Mouse (Mus musculus) c-Kit-positive CD71-positive TER-119-negative erythroid progenitor cells, embryonic 14.5 days (primary cell): ENCODE data around the gene Ankrd63.

Experiments used
- DNase-seq: peaks from one replicate; pipeline ENCODE4 v3.0.0-alpha.2; 2013; ENCODE audit warnings: low read depth

Gene Ankrd63

DNA sequence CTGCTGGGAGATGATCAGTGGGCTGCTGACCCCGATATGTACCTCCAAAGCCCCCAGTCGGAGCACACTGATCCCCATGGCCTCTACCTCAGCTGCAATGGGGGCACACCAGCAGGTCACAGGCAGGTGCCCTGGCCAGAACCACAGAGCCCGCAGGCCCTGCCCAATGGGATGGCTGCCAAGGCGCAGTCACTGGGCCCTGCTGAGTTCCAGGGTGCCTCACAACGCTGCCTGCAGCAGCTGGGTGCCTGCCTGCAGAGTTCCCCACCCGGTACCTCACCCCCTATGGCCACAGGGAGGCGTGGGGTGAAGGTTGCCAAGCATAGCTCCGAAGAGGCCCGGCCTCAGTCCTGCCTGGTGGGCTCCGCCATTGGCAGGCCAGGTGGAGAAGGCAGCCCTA is 13.9 kb downstream of the Ankrd63 start:
- DNase-seq = no peak

DNA sequence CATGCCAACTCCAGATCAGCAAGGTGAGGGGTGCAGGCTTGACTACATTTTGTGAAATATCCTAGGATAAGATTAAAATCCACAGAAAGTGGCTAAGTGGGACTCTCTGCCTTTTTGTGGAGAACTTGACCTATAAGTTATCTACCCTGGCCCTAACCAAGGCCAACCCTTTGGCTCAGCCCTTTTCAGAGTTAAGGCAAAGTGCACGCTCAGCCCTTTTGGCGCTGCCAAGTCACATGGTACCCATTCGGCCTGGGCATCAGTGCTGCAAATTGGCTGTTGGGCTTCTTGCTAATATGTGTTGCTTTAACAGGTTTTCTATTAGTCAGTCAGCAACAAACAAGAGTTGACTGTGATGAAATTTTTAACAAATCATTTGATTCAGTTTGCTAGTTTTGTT is 16.0 kb downstream of the Ankrd63 start:
- DNase-seq = no peak

DNA sequence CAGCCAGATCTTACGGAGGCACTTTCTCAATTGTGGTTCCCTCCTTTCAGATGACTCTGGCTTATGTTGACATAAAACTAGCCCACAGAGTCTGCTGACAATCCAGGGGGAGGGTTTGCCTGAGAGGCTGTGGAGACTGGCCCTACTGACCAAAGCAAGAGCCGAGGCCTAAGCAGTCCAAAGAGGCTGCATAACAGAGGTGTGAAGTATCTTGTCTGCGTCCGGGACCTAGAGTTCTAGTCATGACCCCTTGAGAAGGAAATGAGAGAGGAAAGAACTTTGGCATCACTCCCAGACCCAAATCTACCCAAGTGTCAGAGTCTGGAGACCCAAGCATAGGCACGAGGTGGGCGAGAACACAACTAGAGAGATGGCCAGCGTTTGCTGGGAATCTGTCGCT is 17.1 kb downstream of the Ankrd63 start:
- no peak for DNase-seq

DNA sequence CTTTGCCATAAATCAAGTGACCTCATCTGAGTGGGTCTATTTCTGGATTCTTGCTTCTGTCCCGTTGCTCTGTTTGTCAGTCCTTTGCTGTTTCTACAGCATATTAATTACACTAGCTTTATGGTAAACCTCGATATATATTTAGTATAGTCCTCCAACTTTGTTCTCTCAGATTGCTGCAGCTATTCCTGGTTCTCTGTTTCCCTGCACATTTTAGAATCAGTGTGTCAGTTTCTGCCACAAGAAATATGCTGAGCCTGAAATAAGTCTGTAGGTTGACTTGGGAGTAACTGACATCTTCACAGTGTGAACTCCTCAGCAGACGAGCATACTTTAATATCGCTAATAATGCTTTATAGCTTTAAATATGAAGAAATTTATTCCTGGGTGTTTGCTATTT is 18.7 kb downstream of the Ankrd63 start:
- DNase-seq = no peak

DNA sequence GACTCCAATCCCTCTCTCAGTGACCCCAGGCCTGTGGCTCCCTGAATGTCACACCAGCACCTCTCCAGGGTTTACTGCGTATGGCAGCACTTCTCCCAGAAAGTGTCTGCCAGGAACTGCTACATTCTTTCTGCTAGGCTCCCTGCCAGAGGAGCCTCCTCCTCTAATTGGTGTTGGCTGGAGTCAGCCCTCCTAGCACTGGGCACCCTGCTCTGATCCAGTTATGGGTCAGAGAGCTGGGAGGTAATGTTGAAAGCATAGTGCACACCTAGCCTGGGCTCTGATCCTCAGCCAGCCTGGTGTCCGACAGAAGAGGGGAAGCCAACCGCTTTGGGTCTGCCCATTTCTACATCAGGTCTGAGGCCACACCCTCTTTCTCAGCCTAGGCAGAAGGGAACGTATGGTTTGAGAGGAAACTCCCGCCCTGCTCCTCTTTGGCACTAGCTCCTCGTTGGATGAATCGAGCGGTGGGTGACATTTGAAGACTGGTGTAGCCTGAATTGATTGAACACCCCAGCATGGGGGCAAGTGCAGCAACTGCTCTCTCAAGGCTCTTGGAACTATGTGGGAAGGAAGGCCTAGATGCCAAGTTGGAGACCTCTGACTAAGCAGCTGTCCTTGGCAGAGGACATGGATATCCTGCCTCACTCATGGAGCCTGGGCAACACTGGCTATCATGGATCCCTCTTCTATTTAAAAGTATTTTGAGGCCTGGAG is 21.1 kb downstream of the Ankrd63 start:
- no peak for DNase-seq

DNA sequence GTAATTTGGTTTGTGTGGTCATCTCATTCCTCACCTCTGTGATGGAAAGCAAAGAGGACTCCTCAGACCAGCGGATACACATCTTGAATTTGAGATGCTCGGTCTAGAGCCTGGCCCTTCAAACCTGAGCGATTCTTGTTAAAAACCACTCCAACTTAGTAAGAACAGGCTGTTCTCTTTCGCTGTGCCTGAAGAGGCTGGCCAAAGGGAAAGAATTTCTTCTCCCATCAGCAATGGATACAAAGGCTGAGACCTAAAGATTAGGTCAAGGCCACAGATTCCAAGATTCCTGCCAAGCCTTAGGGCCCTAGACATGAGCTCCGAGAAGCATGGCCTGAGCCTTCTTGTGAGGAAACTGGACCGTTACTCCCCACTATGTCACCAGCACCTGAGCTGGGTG is 22.8 kb downstream of the Ankrd63 start:
- no peak for DNase-seq

DNA sequence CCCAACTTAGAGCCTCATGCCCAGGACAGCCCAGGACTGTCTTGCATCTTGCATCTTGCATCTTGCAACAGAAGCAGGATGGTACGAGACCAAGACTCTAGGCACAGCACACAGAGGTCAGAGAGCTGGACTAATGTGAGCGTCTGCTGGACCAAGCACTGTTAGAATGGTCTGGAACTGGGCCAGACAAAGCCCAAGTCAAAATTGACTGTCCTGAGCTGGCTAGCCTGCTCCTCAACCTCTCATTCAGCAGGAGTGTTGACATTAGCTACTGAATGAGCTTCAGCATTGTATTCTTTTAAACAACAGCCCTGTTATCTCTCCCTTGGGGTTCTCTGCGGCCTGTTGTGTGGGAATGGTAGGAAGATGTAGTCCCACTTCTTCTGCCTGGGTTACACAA is 24.2 kb downstream of the Ankrd63 start:
- no peak for DNase-seq

DNA sequence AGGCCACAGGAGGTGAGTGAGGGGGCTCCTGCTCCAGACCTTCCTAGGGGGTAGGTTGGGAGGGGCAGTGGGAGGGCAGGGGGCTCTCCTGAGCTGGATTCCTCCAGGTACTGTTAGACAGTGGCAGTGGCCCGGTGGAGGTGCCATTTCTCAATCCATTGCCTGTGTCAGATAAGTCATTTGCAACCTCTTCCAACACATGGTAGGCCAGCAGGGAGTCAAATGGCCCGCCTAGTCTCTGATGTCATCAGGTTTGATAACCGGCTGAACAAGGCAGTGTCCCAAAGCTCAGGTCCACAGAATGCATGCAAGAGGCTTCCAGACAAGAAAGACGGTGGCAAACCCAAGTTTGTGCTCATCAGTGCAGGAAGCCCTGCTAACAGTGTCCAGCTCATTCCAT is 25.9 kb downstream of the Ankrd63 start:
- peak; percentile 67 for DNase-seq

DNA sequence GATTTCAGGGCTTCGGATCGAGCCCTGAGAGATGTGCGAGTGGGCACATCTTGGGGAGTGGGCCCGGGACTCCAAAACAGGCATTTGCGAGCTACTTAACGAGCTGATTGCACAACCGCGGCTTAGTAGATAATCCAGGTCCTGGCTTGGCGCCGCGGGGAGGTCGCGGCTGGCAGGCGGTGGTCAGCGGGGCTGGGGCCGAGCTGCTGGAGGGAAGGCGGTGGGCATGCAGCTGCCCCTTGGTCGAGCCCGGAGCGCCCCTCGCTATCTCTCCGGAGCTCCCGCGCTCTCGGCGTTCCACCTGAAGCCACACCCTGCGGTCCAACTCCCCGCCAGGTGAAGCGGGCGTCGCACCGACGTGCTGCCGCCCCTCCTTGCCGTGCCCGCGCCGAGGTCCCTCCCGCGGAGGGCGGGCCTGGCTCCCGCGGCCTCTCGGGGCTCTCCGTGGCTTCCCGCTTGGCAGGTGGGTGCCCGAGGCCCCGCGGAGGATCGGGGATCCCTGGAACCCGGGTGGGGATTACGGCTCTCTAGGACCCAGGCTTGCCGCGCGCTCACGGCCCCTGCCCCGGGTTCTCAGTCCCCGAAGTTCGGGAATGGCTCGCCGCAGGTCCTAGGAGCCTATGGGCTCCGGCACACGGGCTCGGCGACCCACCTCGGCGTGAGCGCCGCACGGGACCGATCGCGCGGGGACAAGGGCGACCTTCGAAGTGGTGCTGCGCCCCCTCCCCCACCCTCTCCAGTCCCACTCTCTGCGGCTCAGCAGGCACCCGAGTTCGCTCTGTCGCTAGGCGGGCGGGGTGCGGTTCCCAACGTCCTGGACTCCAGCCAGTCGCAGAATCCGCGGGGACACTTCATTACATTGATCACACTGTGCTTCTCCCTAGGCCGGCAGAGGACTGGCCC is 26.7 kb downstream of the Ankrd63 start:
- no peak for DNase-seq

DNA sequence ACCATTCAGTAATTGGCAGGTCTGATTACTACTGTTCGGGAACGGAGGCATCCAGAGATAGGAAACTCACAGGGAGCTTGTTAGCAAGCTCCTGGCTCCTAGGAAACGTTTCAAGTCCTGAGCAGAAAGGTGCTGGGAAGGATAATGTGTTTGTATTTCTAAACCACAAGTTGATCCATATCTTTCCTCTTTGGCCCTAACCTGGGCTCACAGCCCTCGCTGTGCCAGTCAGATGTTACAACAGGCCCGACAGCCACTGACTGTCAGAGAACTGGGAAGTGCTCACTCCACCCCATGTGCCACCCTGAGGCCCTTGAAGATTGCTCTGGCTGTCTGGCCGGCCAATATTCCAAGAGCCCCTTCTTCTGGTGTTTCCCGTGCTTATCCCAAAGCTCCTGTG is 29.3 kb downstream of the Ankrd63 start:
- no peak for DNase-seq

DNA sequence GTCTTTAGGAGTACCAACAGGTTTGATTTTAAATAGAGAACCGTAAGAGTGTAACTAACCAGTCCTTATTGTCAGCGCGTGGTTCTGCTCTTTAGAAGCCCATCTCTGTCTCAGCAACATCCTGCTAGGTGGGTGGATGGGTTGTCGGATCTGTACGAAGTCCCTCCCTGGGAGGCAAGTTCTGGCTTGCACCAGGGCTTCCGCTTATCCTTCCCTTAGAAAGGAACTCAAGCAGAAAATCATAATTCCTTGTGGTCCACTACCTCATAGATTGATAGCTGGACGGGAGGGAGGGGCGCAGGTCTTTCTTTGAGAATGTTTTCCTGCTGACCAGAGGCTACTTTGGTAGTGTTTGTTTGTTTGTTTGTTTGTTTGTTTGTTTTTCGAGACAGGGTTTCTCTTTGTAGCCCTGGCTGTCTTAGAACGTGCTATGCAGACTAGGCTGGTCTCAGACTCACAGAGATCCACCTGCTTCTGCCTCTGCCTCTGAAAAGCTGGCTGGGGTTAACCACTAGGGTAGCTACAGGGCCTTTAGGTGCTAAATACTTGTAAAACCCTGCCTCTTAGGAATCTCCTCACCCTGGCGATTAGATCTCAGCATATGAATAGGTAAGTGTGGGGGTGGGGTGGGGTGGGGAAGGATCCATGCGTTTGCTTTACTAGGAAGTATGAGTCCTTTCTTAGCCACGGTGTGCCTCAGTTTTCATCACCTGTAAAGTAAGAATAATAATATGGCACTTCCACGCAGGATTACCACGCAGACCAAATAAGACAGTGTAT is 29.9 kb downstream of the Ankrd63 start:
- no peak for DNase-seq

DNA sequence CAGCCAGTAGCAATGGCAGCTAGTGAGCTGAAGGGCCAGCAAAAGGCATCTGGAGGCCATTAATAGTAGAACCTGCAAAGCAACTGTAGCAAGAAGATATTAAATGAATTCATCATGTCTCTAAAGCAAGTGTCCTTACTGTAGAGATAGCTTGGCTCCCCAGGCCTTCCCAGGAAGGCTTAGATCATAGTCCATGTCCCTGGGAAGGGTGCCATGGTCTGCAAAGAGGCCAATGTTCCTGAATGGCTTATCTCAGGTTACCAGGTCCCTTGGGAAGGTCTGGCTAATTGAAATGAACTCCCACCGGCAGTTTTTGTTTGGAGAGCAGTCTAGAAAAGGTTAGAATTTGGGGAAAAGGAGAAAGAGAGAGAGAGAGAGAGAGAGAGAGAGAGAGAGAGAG is 32.0 kb downstream of the Ankrd63 start:
- DNase-seq = no peak

DNA sequence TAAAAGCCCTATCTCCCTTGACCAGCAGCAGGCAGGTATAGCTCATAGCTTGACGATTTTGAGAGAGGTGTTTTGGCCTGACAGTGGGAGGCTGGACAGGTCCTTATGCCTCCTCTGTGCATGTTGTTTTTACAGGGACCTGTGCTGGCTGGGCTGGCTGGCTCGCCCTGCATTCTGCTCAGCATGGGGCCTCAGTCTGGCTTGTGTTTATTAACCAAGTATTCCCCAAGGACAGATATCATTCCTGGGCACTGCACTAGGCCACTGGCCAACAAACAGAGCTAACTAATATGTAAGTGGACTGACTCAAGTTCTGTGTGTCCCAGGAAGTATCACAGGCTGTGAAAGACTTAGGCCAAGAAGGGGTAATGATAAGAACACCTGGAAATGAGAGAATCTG is 34.0 kb downstream of the Ankrd63 start:
- DNase-seq = no peak

DNA sequence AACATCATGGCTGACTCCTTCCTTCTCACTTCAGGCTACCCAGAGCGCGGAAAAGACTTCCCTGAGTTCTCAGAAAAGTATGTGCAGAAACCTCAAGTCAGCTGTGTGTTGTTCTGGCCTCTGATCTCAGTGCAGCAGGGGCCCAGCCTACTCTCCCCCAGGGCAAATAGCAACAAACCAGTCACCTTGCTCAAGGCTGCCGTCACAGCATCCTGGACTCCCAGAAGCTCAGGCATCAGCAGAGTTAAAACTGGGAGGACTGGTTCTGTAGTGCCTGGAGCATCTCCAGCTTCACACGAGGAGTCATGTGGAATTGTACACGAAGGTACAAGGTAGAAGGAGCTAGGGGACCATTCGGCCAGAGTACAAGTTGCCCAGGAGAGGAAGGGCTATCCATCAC is 34.5 kb downstream of the Ankrd63 start:
- no peak for DNase-seq

DNA sequence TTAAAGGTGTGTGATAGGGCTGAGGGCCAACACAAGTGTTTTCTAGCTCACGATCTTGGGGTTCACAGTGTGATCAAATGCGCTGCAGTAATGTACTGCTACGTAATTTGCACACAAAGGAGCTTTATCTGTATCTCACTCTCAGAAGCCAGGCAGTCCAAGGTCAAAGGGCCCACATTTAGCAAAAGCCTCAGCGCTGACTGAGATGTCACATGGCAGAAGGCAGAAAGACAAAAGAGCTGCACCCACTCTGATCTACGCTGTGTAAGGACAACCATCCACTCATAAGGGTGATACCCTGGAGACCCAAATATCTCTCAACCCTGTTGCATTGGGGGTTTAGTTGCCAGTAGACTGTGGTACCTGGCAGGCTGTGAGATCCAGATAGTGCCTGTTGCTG is 36.6 kb downstream of the Ankrd63 start:
- DNase-seq = no peak

DNA sequence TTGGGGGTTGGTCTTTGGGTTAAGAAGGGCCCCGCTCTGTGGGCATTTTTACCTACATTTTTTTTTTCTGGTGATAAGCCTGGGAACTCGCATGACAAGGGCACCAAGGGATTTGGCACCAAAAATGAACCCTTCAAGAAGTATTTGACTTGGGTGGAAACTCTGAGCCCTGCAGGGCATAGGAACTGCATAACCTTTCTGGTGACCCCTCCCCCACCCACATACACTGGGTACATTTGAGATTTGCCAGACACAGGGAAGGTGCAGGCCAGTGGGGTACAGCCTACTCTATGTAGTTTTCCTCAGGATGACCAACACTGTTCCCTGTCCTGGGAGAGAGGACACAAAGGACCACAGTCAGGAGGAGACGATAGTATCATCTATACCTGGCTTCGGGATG is 38.1 kb downstream of the Ankrd63 start:
- DNase-seq = no peak

DNA sequence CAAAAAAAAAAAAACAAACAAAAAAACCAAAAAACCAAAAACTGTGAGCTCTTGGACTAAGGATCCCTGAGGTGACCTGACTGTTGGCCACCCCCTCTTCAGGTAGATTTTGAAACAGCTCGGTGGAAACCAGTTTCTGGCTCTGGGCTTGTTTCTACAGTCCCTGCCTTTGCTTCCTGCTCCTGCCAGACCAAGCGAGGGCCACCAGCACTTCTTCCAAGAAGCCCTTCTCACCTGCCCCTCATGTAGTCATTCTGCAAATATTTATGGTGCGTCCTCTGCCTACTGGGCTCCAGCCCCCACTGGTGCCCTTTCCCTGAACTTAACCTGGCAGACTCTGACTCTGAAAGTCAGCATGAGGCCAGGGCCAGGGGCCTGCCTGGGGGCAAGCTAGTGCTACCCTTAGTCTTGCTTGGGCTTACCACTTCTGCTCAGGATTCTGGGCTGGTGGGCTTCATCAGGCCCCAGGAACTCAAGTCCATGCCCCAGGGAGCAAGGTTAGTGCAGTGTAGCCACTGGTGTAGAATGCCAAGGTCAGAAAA is 38.7 kb downstream of the Ankrd63 start:
- DNase-seq = no peak

DNA sequence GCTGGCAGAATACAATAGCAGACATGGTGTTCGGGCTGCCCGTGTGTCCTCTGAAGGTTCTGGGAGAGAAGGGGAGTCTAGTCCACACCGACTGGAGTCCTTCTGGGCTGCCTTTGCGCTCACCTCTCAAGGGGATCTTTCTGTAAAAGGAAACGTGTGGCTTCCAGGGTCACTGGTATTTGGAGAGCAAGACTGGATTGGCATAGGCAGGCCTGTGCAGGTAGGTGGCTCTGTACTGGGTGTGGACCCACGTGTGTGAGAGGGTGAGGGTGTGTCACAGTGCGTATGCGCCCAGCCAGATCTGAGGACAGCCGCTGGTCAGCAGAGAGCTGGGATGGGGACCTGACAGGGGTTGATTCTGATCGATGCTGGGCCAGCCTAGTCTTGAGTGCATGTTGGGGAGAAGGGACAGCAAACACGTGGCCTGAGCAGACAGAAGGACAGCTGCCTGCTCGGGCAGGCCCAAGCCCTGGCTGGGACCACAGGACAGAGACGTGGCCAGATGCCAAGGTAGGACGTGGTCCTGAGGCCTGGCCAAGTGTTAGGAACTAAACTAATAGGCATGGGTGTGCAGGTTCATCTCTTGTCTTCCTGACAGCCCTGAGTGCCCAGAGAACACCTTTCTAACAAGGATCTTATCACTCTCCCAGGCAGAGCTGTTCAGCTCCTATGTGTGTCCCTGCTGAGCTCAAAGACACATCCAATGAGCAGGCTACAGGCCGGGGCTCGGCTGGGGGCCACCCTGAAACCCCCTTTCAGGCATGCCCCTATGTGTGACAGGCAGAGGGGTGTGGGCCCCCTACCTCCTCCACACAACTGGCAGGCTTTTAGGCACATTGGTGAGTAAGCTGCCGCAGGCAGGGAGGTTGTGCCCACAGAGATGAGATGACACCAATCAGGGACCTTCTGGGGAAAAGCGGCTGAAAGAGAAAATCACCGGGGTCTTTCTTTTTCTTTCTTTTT is 39.7 kb downstream of the Ankrd63 start:
- no peak for DNase-seq

DNA sequence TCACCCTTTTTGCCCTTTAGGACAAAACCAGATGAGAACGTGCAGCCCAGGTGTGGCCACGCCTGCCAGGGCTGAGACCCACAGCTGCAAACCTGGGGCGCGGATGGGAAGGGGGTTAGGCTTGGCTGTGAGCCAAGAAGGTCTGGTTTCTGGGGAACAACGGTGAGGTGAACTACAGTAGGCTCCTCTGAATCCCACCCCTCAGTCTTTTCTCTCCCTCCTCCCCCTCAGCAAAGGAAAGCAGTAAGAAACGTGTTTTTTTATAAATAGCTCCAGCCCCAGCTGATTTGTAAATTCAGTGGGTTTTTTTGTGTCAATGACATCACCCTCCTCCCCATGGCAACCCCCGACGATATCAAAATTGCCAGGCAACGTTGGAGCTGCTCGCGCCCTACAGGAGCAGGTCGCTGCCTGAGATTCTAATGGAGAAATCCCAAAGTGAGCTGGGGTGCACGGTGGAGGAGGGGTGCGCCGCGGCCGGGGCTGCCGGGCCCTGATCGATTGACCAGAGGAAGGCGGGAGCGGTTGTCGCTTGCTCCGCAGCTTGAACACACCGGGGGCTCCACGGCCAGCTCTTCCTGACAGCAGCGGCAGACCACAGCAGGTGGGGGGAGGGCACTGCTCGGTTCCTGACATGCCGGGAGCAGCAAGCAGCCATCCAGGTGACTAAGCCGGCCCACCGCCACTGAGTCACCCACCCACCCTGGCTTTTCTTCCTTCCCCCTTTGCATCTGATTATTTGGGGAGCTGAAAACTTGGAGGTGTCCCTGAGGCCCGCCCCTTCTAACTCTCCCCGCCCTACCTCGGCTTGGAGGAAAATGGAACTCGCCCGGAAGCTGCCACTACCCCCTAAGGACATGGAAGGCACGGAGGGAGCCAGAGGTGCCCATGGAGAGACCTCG is 40.6 kb downstream of the Ankrd63 start, which contains the start of gene Pak6:
Gene Pak6 (plus strand): TSS at position 402 of the 902 bp plus-strand sequence.
- DNase-seq = peak; percentile 63

DNA sequence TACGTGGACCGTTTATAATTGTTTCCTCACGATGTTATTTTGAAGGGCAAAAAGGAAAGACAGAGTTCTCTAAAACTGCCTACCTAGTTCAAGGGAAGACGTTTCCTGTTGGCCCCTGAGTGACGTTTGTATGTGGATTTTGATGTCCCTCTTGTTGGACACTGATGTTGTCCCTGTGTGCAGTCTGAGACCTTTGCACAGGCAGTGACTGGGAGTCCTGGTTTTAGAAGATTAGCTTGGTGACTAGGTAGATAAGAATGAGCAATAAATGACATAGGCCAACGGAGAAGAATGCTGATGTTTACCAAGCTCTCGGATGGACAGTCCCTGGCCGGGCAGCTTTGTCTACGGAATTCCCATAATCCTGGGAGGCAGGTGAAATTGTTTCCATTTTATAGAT is 41.9 kb downstream of the Ankrd63 start:
- DNase-seq = no peak
